Mouse (Mus musculus) cerebellum, adult 8-10 months (tissue): ENCODE measurements around the gene Tuba1b.

ENCODE experiments used
- DNase-seq: peaks from one replicate; pipeline ENCODE4 v3.0.0; 2022

The Tuba1b gene

DNA sequence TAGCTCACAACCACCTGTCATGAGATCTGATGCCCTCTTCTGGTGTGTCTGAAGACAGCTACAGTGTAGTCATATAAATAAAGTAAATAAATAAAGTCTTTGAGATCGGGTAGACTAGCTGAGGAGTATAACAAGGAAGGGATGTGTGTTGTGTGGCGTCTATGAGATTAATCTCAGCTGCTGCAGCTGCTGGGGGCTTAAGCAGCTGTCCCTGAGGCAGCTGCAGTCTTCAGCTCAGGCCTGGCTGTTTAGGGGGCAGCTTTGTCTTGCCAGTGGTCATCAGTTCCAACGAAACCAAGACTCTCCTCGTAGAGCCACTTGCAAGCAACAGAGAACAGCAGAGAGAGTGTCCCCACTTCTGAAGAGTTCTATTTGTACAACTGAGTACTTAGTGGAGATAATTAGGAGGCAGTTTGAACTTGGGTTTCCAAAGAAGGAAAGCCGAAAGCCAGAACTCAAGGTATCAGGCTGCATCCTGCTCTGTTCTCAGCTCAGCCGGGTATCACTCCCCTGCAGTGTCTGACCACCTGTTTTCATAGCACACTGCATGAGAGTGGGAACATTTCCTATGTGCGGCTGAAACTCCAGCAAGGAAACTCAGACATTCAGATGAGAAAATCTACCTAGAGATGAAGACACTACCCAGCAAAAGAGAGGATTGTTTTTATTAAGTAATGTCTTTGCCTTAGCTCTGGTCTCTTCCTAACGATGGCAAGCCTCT is 47.5 kb downstream of the Tuba1b start:
- DNase-seq = no peak

DNA sequence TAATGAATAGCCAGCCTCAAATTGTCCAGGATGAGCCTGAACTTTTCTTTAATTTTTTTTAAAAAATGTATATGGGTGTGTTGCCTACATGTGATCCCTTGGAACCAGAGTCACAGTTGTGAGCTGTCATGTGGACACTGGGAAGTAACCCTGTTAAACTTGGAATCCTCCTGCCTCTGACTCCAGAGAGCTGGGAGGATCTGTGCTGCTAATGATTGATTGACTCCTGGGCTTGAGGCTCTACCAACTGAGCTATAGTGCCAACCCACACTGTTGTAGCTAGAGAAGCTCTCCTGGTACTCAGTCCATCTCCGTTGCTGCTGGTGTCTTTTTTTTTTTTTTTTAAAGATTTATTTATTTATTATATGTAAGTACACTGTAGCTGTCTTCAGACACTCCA is 50.3 kb downstream of the Tuba1b start:
- no peak for DNase-seq

GRCm38 (mm10) chr15:98883661-98884060 is 50.7 kb downstream of the Tuba1b start:
- no peak for DNase-seq

GRCm38 (mm10) chr15:98881656-98882008 is 52.7 kb downstream of the Tuba1b start:
- no peak for DNase-seq
